Mouse (Mus musculus): ENCODE results near the gene Olfr27. TPM values are rescaled to one million over a fixed set of nuclear protein-coding genes. Genes with fewer than 3 reads are reported as not detected.

Olfr27 gene
- not detected in 2 replicates for polyA plus RNA-seq (2015; fragmentation: Nextera tagmentation; extraction: Ambion mirVana)

DNA sequence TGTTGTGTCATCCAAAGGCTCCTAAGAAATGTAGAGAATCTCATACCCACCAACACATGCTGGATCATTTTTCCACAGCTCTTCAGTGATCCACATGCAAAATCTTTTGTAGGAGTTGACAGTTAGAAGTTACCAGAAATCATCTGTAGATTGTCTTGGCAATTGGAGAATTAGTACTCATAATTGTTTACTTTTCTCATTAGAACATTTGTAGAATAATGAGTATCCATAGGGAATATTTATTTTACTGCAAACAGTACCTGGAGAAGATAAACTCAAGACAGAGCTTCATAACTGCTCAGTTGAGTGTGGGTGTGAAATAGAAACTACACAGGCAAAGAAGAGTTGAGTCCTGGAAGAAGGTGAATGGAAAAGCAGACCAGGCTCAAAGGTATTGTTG, at the start of gene Olfr27:
Gene Olfr27 (plus strand): TSS at position 301 of the 400 bp plus-strand sequence.

DNA sequence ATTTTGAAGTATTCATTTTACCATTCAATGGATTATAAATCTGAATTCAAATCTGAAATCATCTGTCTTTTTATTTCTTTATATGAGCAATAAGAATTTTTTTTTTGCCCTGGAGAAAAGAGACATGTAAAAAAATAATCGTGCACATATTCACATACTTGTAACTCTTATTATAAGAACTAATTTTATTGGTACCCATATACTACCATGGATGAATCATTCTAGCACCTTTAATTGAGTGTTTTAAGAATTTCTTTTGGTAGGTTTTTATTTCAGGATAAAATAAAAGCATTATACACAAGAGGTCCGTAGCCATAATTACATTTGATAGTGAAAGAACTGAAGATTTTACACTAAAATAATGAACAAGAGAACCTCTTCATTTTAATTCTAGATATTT, 49.1 kb upstream of the Olfr27 start, which contains the start of gene Olfr938:
Gene Olfr938 (minus strand): TSS at position 101 of the 400 bp plus-strand sequence.

DNA sequence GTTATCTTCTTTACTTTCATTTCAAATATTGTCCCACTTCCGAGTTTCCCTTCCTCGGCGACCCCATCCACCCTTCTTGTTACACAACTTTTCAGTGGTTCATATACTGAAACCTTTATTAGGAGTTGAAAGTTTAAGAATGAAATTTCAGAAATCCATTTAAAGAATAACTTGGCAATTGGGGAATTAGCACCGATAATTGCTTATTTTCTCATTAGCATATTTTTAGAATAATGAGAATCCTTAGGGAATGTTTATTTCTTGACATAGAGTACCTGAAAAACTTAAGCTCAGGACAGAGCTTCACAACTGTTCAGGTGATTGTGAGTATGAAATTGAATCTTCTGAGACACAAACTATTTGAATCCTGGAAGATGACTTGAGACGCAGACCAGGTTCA, 38.1 kb downstream of the Olfr27 start, which contains the start of gene Olfr943:
Gene Olfr943 (plus strand): TSS at position 301 of the 400 bp plus-strand sequence.

Other genes starting within 250 kb of the Olfr27 start
- gene Olfr930, start 198.3 kb upstream of the Olfr27 start, polyA plus RNA-seq (2015; fragmentation: Nextera tagmentation; extraction: Ambion mirVana): not detected in 2 replicates
- gene Olfr933, start 155.8 kb upstream of the Olfr27 start, polyA plus RNA-seq (2015; fragmentation: Nextera tagmentation; extraction: Ambion mirVana): not detected in 2 replicates
- not detected in 2 replicates for gene Olfr934, start 139.8 kb upstream of the Olfr27 start, polyA plus RNA-seq (2015; fragmentation: Nextera tagmentation; extraction: Ambion mirVana)
- gene Olfr935, start 128.4 kb upstream of the Olfr27 start, polyA plus RNA-seq (2015; fragmentation: Nextera tagmentation; extraction: Ambion mirVana): not detected in 2 replicates
- gene Olfr146, start 104.8 kb upstream of the Olfr27 start, polyA plus RNA-seq (2015; fragmentation: Nextera tagmentation; extraction: Ambion mirVana): not detected in 2 replicates
- not detected in 2 replicates for gene Olfr937, start 63.2 kb upstream of the Olfr27 start, polyA plus RNA-seq (2015; fragmentation: Nextera tagmentation; extraction: Ambion mirVana)
- not detected in 2 replicates for gene Olfr938, start 49.2 kb upstream of the Olfr27 start, polyA plus RNA-seq (2015; fragmentation: Nextera tagmentation; extraction: Ambion mirVana)
- gene Olfr943, start 38.2 kb downstream of the Olfr27 start, polyA plus RNA-seq (2015; fragmentation: Nextera tagmentation; extraction: Ambion mirVana): not detected in 2 replicates
- gene Olfr944, start 73.8 kb downstream of the Olfr27 start, polyA plus RNA-seq (2015; fragmentation: Nextera tagmentation; extraction: Ambion mirVana): not detected in 2 replicates
- not detected in 2 replicates for gene Olfr1537, start 121.9 kb downstream of the Olfr27 start, polyA plus RNA-seq (2015; fragmentation: Nextera tagmentation; extraction: Ambion mirVana)
- gene Olfr945, start 148.7 kb downstream of the Olfr27 start, polyA plus RNA-seq (2015; fragmentation: Nextera tagmentation; extraction: Ambion mirVana): not detected in 2 replicates
- not detected in 2 replicates for gene Olfr948, start 197.9 kb downstream of the Olfr27 start, polyA plus RNA-seq (2015; fragmentation: Nextera tagmentation; extraction: Ambion mirVana)